Mouse (Mus musculus) MEL-GATA-1-ER (cell line): ENCODE data around the gene Hist1h2ad.
A peak's percentile ranks its signal among the peaks of the same experiment; 100 is the strongest.
"Not testable (repeated sequence)": the region's sequence is repeated elsewhere in the genome, so short reads cannot be mapped to it uniquely, and the experiment has no call there.

Experiments used
- DNase-seq: peaks from one replicate; pipeline ENCODE4 v3.0.0-alpha.2; 2012; ENCODE audit warnings: low read depth; ENCODE audit errors: extremely low read depth

Hist1h2ad gene

GRCm38 (mm10) chr13:23562699-23563462 lies 11.3 kb upstream of the Hist1h2ad start:
- DNase-seq, result peak; percentile 88

GRCm38 (mm10) chr13:23564482-23564881 lies 9.7 kb upstream of the Hist1h2ad start:
- DNase-seq, result no peak

DNA sequence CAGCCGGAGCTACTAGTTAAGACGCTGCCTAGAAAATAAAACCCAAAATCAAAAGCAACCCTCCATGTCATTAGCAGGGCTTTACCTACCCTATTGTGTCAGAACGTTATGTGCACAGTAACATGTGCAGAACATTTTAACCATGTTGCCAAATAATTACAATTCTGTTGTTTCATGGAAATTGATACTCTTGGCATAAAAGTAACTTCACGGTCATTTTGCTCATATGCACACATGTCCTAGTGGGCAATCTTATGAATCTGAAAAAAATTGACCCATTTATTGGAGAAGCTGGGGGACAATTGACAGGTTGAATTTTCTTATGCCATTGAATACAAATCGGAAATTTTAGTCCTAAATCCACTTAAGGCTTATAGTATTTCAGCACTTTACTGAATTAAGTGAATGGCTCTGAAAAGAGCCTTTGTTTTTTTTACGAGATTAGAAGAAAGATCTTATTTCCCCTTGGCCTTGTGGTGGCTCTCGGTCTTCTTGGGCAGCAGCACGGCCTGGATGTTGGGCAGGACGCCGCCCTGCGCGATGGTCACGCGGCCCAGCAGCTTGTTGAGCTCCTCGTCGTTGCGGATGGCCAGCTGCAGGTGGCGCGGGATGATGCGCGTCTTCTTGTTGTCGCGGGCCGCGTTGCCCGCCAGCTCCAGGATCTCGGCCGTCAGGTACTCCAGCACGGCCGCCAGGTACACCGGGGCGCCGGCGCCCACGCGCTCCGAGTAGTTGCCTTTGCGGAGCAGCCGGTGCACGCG lies 3.7 kb upstream of the Hist1h2ad start:
- peak; percentile 63 for DNase-seq

GRCm38 (mm10) chr13:23571022-23571503 lies 3.1 kb upstream of the Hist1h2ad start, which contains the start of the genes Hist1h2ae and Hist1h2bg:
Gene Hist1h2ae (minus strand): TSS chr13:23571220.
Gene Hist1h2bg (plus strand): TSS chr13:23571396.
- DNase-seq, result peak; percentile 99

DNA sequence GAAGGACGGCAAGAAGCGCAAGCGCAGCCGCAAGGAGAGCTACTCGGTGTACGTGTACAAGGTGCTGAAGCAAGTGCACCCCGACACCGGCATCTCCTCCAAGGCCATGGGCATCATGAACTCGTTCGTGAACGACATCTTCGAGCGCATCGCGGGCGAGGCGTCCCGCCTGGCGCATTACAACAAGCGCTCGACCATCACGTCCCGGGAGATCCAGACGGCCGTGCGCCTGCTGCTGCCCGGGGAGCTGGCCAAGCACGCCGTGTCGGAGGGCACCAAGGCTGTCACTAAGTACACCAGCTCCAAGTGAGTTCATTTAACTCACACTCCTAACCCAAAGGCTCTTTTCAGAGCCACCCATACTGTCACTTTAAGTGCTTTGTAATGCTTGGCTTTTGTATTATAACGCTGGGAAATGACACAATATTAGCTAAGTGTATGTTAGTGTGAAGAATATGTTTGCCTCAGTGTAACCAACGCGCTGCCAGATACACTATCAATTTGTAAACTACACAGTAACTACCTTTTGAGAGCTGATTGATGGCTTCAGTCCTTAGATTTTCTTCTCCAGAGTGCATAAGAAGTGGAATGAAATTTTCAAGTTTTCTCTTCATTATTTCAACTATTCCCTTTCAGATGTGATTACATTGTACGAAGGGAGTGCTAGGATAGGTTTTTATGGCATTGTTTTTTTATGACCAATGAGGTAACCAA lies 2.5 kb upstream of the Hist1h2ad start:
- not testable (repeated sequence) for DNase-seq

DNA sequence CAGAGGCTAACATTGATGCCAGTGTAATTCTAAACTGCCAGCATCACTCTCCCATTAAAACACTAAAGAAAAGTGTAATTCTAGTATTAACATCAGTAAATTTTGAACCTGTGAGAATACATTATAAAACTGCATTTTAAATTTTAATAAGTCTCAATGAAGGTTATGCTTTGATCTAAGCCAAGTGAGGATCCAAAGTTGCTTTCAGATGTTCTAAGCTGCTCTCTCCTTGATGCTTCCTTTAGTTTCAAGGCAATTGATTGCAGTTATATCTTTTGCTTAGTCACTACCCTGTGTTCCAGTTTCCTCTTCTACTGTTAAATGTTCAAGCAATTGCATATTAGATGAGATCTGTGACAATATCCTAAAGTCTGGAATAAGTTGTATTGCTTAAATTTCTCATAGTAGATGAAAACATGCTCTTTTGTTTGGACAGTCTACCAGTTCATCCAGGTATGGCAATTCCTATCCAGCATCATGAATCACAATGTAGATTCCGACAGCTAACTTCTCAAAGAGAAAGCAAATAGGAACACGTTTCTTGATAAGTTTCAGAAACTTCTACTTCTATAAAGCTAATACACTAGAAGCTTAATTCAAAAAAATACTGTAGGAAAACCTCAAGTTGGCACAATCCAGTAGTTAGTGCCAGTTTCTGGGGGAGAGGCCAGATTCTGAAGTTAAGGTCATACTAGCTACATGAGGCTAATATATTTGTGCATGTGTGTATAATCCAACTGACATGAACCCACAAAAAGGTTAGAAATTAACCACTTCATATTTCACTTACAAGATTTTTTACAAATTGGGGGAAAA lies 1.8 kb upstream of the Hist1h2ad start:
- DNase-seq, result peak; percentile 66

DNA sequence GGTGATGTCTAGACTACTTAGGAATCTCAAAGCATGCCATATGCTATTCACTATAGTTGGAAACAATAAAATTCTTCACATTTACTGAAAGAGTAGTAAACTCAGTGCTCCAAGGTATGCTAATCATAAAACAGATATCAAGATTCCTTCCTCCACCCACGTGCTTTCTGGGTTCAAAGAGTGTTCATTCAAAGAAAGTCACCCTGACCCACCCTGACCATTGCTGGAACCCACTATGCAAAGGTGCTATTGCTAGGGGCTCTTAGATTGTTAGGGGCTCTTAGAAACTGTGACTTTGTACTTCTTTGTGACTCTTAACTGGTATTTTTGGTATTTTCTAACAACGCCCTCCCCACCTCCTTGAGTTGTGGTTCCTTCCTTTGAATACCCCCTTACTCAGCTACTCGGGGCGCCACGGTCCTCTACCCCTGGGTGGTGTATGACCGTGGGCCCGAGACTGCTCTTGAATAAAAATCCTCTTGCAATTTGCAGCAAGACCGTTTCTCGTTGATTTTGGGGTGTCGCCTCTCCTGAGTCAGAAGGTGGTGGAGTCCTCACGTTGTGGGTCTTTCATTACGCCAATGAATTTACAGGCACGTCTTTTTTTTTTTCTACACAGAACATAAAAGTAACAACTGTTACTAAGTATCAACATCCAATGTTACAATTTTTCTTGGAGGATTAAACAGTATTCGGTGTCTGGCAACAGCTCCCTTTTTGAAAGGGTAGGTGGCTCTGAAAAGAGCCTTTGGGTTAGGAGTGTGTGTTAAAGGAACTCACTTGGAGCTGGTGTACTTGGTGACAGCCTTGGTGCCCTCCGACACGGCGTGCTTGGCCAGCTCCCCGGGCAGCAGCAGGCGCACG lies 915 bp upstream of the Hist1h2ad start:
- not testable (repeated sequence) for DNase-seq

DNA sequence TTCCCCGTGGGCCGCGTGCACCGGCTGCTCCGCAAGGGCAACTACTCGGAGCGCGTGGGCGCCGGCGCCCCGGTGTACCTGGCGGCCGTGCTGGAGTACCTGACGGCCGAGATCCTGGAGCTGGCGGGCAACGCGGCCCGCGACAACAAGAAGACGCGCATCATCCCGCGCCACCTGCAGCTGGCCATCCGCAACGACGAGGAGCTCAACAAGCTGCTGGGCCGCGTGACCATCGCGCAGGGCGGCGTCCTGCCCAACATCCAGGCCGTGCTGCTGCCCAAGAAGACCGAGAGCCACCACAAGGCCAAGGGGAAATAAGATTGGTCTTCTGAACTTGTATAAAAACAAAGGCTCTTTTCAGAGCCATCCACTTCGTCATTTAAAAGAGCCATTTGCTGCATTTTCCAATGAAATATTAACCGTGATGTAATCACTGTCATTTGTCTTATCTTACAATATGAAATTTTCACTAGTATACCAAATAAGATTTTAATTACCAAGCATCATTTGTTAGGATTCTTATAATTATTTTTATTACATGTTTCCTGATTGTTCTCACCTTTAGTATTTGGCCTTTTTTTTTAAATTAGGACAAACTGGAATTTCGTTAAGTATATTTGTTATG lies 477 bp downstream of the Hist1h2ad start:
- peak; percentile 56 for DNase-seq

- DNase-seq, result peak; percentile 95
Observed at GRCm38 (mm10) chr13:23575271-23575851, 1.2 kb downstream of the Hist1h2ad start, which contains the start of gene Hist1h3d. Gene Hist1h3d (plus strand): TSS chr13:23575763.

- not testable (repeated sequence) for DNase-seq
Observed at GRCm38 (mm10) chr13:23575864-23576313, 1.7 kb downstream of the Hist1h2ad start.

DNA sequence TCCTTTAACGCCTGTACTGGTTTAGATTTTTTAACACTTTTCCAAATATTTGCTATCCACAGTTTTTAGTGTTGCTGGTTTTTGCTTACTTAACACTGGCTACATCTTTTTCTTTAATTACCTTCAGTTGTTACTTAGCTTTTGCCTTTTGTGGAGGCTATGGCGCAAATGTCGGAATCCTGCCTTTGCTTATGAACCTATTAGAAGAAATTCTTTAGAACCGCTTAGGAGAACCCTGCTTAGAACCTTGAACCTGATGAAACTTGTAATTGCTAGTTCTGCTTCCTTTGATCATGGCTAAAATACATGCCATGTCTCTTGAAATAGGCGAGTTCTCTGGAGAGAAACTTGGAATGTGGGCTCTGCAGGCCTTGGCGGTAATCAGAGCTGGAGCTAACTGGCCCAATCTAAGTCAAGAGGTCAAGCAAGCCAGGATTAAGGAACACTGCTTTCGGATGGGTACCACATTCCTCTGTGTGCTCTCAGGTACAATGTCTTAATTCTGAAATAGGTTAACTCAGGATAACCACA lies 2.2 kb downstream of the Hist1h2ad start:
- DNase-seq, result peak; percentile 58

- no peak for DNase-seq
Observed at GRCm38 (mm10) chr13:23576906-23577639, 2.9 kb downstream of the Hist1h2ad start.

DNA sequence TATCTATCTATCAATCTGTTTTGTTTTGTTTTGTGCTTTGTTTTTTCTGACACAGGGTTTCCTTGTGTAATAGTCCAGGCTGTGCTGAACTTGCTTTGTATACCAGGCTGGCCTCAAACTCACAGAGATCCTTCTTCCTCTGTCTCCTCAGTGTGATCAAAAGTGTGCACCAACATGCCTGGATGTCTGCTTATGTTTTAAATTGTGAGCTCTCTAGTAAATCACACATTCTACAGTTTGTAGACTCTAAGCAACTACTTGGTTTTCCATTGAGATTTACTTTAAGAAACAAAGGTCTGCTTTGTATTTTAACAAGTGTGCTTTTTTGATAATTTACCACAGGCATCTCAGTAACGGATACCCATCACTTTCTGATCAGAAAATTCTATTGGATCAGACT lies 3.7 kb downstream of the Hist1h2ad start:
- DNase-seq, result no peak

DNA sequence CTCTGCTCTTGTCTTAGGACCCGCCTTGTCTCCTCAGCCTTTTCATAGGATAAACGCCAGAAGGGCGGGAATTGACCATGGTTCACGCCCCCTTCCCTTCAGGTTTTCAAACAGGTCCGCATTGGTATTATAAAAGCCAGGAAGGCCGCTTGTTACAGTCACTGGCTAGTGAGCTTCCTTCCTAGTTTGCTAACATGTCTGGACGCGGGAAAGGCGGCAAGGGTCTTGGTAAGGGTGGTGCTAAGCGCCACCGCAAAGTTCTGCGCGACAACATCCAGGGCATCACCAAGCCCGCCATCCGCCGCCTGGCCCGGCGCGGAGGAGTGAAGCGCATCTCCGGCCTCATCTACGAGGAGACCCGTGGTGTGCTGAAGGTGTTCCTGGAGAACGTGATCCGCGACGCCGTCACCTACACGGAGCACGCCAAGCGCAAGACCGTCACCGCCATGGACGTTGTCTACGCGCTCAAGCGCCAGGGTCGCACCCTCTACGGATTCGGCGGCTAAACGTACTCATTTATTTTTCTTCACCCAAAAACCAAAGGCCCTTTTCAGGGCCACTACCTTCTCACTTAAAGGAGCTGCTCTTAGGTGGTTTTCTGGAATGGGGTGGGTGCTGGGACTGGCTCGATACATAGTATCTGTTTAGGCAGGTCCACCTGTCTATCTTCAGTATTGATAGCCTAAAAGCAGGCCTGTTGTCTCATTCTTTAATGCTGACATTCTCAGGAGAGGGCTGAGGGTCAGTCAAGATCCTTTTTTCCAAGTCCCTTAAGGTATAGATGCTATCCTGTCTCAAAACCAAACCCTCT lies 7.4 kb downstream of the Hist1h2ad start, which contains the start of gene Hist1h4d:
Hist1h4d (plus strand) TSS at position 191 of the 811 bp plus-strand sequence.
- peak; percentile 95 for DNase-seq

DNA sequence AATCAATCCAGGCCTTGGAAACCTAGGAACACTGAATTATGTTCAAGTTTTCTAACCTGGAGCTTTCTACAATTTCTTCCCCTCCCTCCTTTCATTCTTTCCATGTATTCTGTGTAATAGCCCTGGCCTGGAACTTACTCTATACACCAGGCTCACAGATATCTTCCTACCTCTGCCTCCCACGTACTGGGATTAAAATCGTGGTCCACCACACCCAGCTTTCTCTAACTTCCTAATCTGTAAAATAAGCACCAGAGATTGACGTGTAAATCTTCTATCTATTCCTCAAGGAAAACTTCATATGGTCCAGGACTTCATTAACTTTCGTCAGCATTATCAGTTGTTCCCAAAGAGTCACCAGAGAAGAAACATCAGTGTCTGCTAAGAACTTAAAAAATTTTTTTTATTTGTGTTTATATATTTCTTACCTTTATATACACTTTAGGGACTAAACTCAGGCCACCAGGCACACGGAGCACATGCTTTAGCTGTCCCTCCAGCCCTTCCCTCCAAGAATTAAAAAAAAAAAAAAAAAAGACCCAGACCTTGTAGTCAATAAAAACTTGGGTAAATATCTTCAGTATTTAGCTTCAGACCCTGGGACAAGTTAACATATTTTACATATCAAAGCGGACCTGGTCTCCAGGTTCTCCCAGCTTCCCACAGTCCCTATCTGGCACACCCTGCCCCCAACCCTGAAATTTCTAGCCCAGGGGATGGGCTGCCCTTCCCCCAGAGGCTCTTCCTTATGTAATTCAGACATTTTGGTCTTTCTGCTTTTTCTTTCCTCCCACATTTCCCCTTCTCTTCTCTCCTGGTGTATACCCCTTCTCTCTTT lies 8.3 kb downstream of the Hist1h2ad start:
- no peak for DNase-seq
